In genomic region chr16:6135016-6135415, GRCm38 (mm10) we compare ENCODE assay signal across 21 mouse cellular contexts.
DNase-seq lines count a peak whose midpoint lies in the region; ATAC-seq lines count a peak whose summit lies in the region.
"Had no signal": no experiment of that assay in that cellular context is flagged by ENCODE, and none has a peak within 500 bp of the region (broad histone marks: within the 10 kb centered on the region; RNA-seq: fewer than 3 reads in every experiment).

No protein-coding gene starts in this region.

- no peak for DNase-seq in forebrain, embryonic 10.5 days (ENCODE audit: extremely low spot score, low spot score)
- DNase-seq in midbrain, embryonic 14.5 days: peak; percentile 19
- DNase-seq in cerebellum, postnatal 10 days: peak; percentile 63 to 75
- DNase-seq in thymus, postnatal 4 days: no peak
- no peak for DNase-seq in retina, embryonic 14.5 days (ENCODE audit: low spot score)
- DNase-seq: adrenal gland, adult 2 months; kidney, adult 9 months; kidney, postnatal 25 days; liver, embryonic 13.5 days; lung, adult 2 months; lung, postnatal 14 days; thymus, postnatal 36 days had no signal

- H3K9me3 ChIP-seq in forebrain, embryonic 15.5 days: no peaks in the 10 kb centered on the region
- H3K9me3 ChIP-seq in forebrain, embryonic 10.5 days: no peaks in the 10 kb centered on the region
- H3K9me3 ChIP-seq in midbrain, embryonic 14.5 days (ENCODE audit: control insufficient read depth, low read length): no peaks in the 10 kb centered on the region
- no peaks in the 10 kb centered on the region for H3K9me3 ChIP-seq in midbrain, embryonic 13.5 days
- H3K9me3 ChIP-seq: embryonic facial prominence, embryonic 12.5 days; forebrain, embryonic 13.5 days; liver, embryonic 13.5 days; stomach, embryonic 15.5 days had no signal

- 0 out of 2 replicates have a peak overlapping the region, but pooled peaks have one; percentile 1 for H3K27ac ChIP-seq in forebrain, embryonic 15.5 days (replicated peaks)
- H3K27ac ChIP-seq in forebrain, embryonic 10.5 days: no peak overlapping the region
- no peak overlapping the region for H3K27ac ChIP-seq in midbrain, embryonic 14.5 days (replicated peaks; ENCODE audit: low read depth, low read length)
- H3K27ac ChIP-seq in midbrain, embryonic 13.5 days: no peak overlapping the region
- H3K27ac ChIP-seq: embryonic facial prominence, embryonic 12.5 days; forebrain, embryonic 13.5 days; hindbrain, postnatal 0 days; liver, embryonic 13.5 days; stomach, embryonic 15.5 days had no signal

- no peak overlapping the region for H3K9ac ChIP-seq in forebrain, embryonic 15.5 days (replicated peaks)
- H3K9ac ChIP-seq in midbrain, embryonic 14.5 days (replicated peaks; ENCODE audit: low read length): no peak overlapping the region
- H3K9ac ChIP-seq in midbrain, embryonic 13.5 days (replicated peaks): no peak overlapping the region
- H3K9ac ChIP-seq: embryonic facial prominence, embryonic 12.5 days; forebrain, embryonic 13.5 days; liver, embryonic 13.5 days; stomach, embryonic 15.5 days had no signal

- ATAC-seq in forebrain, embryonic 15.5 days (replicated peaks): no peak
- ATAC-seq in midbrain, embryonic 14.5 days (ENCODE audit: low FRiP score, low TSS enrichment): no peak
- ATAC-seq in midbrain, embryonic 13.5 days: no peak
- ATAC-seq: CD4-positive, CD25-positive, alpha-beta regulatory T cell, adult 4 months; forebrain, embryonic 13.5 days; hindbrain, postnatal 0 days; intestine, embryonic 16.5 days; Patski had no signal

- H3K4me1 ChIP-seq in forebrain, embryonic 15.5 days: no peaks in the 10 kb centered on the region
- no peaks in the 10 kb centered on the region for H3K4me1 ChIP-seq in forebrain, embryonic 10.5 days
- no peaks in the 10 kb centered on the region for H3K4me1 ChIP-seq in midbrain, embryonic 14.5 days (ENCODE audit: control insufficient read depth, insufficient read depth, low read length)
- H3K4me1 ChIP-seq in midbrain, embryonic 13.5 days (replicated peaks): no peaks in the 10 kb centered on the region
- H3K4me1 ChIP-seq: embryonic facial prominence, embryonic 12.5 days; liver, embryonic 13.5 days; stomach, embryonic 15.5 days had no signal

- no peaks in the 10 kb centered on the region for H3K27me3 ChIP-seq in forebrain, embryonic 15.5 days
- no peaks in the 10 kb centered on the region for H3K27me3 ChIP-seq in forebrain, embryonic 10.5 days (ENCODE audit: poor library complexity, severe bottlenecking)
- H3K27me3 ChIP-seq in midbrain, embryonic 14.5 days (ENCODE audit: control insufficient read depth, insufficient read depth, low read length): no peaks in the 10 kb centered on the region
- H3K27me3 ChIP-seq in midbrain, embryonic 13.5 days: no peaks in the 10 kb centered on the region
- H3K27me3 ChIP-seq: embryonic facial prominence, embryonic 12.5 days; forebrain, embryonic 13.5 days; liver, embryonic 13.5 days; Patski; stomach, embryonic 15.5 days had no signal

- H3K36me3 ChIP-seq in forebrain, embryonic 15.5 days: no peaks in the 10 kb centered on the region
- no peaks in the 10 kb centered on the region for H3K36me3 ChIP-seq in forebrain, embryonic 10.5 days (replicated peaks)
- H3K36me3 ChIP-seq in midbrain, embryonic 14.5 days (ENCODE audit: control insufficient read depth, insufficient read depth, low read length): no peaks in the 10 kb centered on the region
- H3K36me3 ChIP-seq in midbrain, embryonic 13.5 days: no peaks in the 10 kb centered on the region
- H3K36me3 ChIP-seq: embryonic facial prominence, embryonic 12.5 days; liver, embryonic 13.5 days; stomach, embryonic 15.5 days had no signal

- no peak overlapping the region for H3K4me2 ChIP-seq in forebrain, embryonic 15.5 days (replicated peaks)
- no peak overlapping the region for H3K4me2 ChIP-seq in midbrain, embryonic 14.5 days (ENCODE audit: low read length)
- no peak overlapping the region for H3K4me2 ChIP-seq in midbrain, embryonic 13.5 days (replicated peaks)
- H3K4me2 ChIP-seq: embryonic facial prominence, embryonic 12.5 days; forebrain, embryonic 13.5 days; liver, embryonic 13.5 days; stomach, embryonic 15.5 days had no signal

- WGBS in forebrain, embryonic 15.5 days: 71% methylated on average over 7 of the region's 7 CpGs
- WGBS in forebrain, embryonic 10.5 days: 95% methylated on average over 7 of the region's 7 CpGs
- 82% methylated on average over 7 of the region's 7 CpGs for WGBS in midbrain, embryonic 14.5 days
- WGBS in midbrain, embryonic 13.5 days: 82% methylated on average over 7 of the region's 7 CpGs

- H3K4me3 ChIP-seq in forebrain, embryonic 15.5 days: no peak overlapping the region
- no peak overlapping the region for H3K4me3 ChIP-seq in forebrain, embryonic 10.5 days
- H3K4me3 ChIP-seq in midbrain, embryonic 14.5 days (replicated peaks; ENCODE audit: low read depth, low read length): no peak overlapping the region
- H3K4me3 ChIP-seq in midbrain, embryonic 13.5 days (replicated peaks): no peak overlapping the region
- H3K4me3 ChIP-seq: embryonic facial prominence, embryonic 12.5 days; forebrain, embryonic 13.5 days; liver, embryonic 13.5 days; stomach, embryonic 15.5 days had no signal

Comparison
In these comparisons a context has a peak if more than half of its experiments do, and no peak if none do; other contexts are left out.
1. DNase-seq: peak in midbrain, embryonic 14.5 days (single experiment) and cerebellum, postnatal 10 days (2 of 2); none in forebrain, embryonic 10.5 days (single experiment), thymus, postnatal 4 days (single experiment) and retina, embryonic 14.5 days (single experiment).